Mouse (Mus musculus): ENCODE results near the gene Pom121l2.

Gene Pom121l2

DNA sequence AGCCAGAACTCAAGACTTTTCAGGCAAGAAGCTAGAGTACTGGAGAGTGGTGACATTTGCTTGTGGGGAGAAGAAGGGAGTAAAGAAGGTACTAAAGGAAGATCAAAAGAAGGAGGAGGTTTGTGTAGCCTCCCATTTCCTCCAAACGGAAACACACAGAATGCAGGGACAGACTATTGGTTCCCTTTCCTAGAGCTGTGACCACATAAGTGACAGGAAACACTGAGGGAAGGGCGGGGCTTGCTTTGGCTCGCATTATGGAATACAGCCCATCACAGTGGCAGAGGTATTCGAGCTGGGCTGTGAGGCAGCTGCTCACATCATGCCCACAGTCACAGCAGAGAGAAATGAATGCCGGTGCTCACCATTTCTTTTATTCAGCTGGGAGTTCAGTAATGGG, 20.8 kb downstream of the Pom121l2 start:
- TF ChIP-seq GATA4 (IDR thresholded peaks at IDR 0.05; ENCODE audit: insufficient replicate concordance, low read length): no peak

GRCm38 (mm10) chr13:22005605-22006333, 24.8 kb downstream of the Pom121l2 start:
- TF ChIP-seq GATA4 (IDR thresholded peaks at IDR 0.05; ENCODE audit: insufficient replicate concordance, low read length): no peak

GRCm38 (mm10) chr13:22006334-22007120, 25.5 kb downstream of the Pom121l2 start:
- TF ChIP-seq GATA4 (IDR thresholded peaks at IDR 0.05; ENCODE audit: insufficient replicate concordance, low read length): no peak

GRCm38 (mm10) chr13:22007121-22007510, 26.1 kb downstream of the Pom121l2 start:
- TF ChIP-seq GATA4 (IDR thresholded peaks at IDR 0.05; ENCODE audit: insufficient replicate concordance, low read length): no peak

DNA sequence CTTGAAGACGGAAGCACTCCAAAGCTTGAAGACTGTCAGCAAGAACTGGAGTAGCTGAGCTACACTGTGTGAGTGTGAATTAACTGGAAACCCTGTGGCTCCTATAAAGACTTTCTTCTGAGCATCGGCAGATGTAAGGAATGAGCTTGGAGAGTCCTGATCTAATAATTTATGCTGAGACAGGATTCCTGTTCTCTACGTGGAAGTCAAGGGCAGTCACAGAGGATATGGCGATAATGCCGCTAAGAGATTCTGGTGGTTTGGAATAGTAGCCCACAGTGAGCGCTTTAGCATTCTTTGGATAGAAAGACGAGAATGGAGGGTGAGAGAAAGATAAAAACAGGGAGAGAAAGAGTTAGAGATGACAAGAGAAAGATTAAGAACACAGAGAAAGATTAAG, 26.9 kb downstream of the Pom121l2 start:
- TF ChIP-seq GATA4 (IDR thresholded peaks at IDR 0.05; ENCODE audit: insufficient replicate concordance, low read length): no peak

GRCm38 (mm10) chr13:22008707-22009106, 27.7 kb downstream of the Pom121l2 start:
- TF ChIP-seq GATA4 (IDR thresholded peaks at IDR 0.05; ENCODE audit: insufficient replicate concordance, low read length): no peak

- no peak for TF ChIP-seq GATA4 (IDR thresholded peaks at IDR 0.05; ENCODE audit: insufficient replicate concordance, low read length)
Measured at GRCm38 (mm10) chr13:22009642-22010041, 28.6 kb downstream of the Pom121l2 start, which contains the start of gene Prss16. TSS of gene Prss16 (minus strand) at chr13:22009742.

DNA sequence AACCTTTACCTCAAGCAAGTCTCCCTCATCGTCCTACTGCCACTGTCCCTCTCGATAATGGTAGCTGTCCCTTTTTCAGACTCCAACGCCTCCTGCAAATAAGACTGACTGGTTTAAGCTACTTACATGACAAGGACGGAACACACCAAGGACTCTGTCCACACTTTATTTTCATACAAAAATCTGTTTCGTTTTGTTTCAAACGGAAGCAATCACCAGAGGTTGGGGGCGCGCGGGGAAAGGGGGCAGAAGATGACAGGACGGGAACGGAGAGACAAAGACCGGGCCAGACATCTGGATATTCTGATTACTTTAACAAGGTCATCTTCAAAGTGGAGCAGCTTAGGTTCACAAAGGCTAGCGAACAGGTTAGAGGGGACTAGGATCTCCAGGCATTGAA, 32.7 kb downstream of the Pom121l2 start:
- TF ChIP-seq GATA4 (IDR thresholded peaks at IDR 0.05; ENCODE audit: insufficient replicate concordance, low read length): no peak

- no peak for TF ChIP-seq GATA4 (IDR thresholded peaks at IDR 0.05; ENCODE audit: insufficient replicate concordance, low read length)
Measured at GRCm38 (mm10) chr13:22014411-22014845, 33.4 kb downstream of the Pom121l2 start.

DNA sequence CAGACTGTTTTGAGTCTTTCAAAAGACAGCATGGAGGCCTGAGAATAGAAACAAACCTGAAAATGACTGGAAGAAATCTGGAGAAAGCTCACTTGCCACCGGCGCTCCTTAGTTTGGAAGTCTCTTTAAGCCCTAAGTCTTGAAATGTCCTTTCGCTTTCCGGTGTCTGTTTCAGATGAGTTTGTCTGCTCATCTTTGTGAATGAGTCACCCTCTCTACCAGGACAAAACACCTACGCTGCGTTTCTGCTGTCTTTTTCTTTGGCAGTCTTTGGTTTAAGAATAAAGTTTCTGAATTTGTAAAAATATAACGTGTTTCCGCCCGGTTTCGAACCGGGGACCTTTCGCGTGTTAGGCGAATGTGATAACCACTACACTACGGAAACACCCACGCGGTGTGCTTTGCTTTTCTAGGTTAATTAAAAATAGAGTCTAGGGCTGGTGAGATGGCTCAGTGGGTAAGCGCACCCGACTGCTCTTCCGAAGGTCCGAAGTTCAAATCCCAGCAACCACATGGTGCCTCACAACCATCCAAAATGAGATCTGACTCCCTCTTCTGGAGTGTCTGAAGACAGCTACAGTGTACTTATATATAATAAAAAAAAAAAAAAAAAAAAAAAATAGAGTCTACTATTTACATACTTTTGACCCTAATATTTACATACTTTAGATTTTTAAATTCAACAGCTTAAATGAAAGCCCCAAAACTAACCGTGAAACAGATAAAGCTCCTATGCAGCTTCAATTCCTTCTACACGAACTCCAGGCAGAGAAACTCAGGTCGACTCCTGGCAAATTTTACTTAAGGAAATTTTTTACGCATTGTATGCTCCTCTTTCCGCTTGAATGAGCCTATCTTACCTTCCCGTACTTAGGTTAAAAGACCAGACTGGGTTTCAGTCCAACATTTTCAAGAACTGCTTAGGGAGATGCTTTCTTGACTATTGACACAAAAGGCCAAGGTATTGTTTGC, 34.8 kb downstream of the Pom121l2 start:
- TF ChIP-seq GATA4 (IDR thresholded peaks at IDR 0.05; ENCODE audit: insufficient replicate concordance, low read length): no peak

DNA sequence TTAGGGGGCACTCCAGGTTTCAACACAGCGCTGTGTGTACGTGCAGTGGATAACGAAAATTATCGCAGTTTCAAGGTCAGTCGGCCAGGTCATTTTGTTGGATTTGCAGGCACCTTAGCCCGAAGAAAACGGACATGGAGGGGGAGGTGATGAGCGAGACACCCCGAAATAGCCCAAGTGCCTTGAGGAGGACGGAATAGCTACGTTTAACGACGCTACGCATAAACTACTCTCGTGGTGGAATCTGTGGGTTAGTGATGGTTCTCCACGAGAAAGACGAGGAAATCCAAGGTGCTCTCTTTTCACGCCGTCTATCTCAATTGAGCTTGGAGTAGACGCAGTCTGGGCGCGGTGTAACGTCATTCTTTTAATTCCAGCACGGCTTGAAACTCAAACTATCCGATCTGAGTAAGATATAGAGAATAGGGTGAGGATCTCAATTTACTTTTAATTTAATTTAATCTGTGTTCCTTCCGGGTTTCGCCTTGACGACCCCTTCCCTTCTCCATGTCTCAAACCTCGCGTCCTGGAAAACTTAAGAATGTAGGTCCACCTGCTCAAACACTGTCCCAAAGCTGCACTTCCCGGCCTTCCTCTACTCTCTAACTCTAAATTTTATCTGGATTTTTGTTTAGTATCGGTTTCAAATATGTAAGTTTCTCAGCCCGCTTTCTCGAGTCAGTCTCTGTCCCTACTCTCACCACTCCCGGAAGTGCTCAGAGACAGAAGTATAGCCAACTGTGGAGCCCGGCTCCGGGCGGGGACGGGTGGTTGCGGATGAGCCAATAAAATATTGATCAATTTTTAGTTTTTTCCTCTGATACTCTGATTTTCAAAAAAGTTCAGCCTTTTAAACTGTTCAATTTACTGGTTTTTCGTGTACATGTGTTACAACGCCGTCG, 39.2 kb downstream of the Pom121l2 start:
- no peak for TF ChIP-seq GATA4 (IDR thresholded peaks at IDR 0.05; ENCODE audit: insufficient replicate concordance, low read length)

DNA sequence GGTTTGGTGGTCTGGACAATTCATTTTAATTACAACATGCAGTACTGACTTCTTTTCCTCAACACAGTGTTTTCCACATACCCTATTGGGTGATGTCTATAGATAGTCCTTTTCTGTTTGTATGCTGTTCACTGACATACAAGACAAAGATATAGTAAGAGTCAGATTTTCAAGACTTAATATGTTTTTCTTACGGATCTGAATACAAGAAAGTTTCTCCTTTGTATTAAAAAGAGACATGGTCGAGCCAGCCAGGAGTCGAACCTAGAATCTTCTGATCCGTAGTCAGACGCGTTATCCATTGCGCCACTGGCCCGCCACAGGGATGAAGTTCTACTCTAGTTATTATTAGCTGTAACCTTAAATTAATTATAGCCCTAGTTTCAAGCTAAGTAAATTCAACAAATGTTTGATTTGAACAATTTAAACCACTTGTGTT, 39.9 kb downstream of the Pom121l2 start:
- TF ChIP-seq GATA4 (IDR thresholded peaks at IDR 0.05; ENCODE audit: insufficient replicate concordance, low read length): no peak

- no peak for TF ChIP-seq GATA4 (IDR thresholded peaks at IDR 0.05; ENCODE audit: insufficient replicate concordance, low read length)
Measured at GRCm38 (mm10) chr13:22021581-22021980, 40.6 kb downstream of the Pom121l2 start.

GRCm38 (mm10) chr13:22022241-22022640, 41.2 kb downstream of the Pom121l2 start:
- no peak for TF ChIP-seq GATA4 (IDR thresholded peaks at IDR 0.05; ENCODE audit: insufficient replicate concordance, low read length)

Data from liver, adult (tissue).